Mouse (Mus musculus) heart, postnatal 10 days (tissue): ENCODE data around the gene Tmem203. TPM values are rescaled to one million over a fixed set of nuclear protein-coding genes. Genes with fewer than 3 reads are reported as not detected.

ENCODE experiments used
- DNase-seq, 2 experiments: peaks; one replicate each; pipeline ENCODE4 v3.0.0; 2021
- intact Hi-C: fragments of 180-260 bp; cut with DNase I; formaldehyde crosslinking; loops from one replicate; pipeline ENCODE4 v1.15.1; 2025
- total RNA-seq, 2 experiments: library from RNA; stranded (reverse); gene quantifications; 2 replicates each; pipeline ENCODE4 v1.2.3; 2021

The Tmem203 gene
- total RNA-seq, 2 experiments from 2014 or later, result 16.4 to 18.2 TPM

- intact Hi-C loops, result no loop called here
- DNase-seq, result no peak
Observed at GRCm38 (mm10) chr2:25288734-25289345, 33.6 kb downstream of the Tmem203 start.

- peak; percentile 59 to 65 for DNase-seq
- intact Hi-C loops, result no loop called here
Observed at GRCm38 (mm10) chr2:25289651-25290050, 34.4 kb downstream of the Tmem203 start, which contains the start of gene Lrrc26. Gene Lrrc26 (plus strand): TSS chr2:25289915.

- intact Hi-C loops, result no loop called here
- DNase-seq, result peak; percentile 31 to 41
Observed at GRCm38 (mm10) chr2:25290101-25290815, 35.0 kb downstream of the Tmem203 start.

GRCm38 (mm10) chr2:25290816-25291130, 35.5 kb downstream of the Tmem203 start:
- intact Hi-C loops, result no loop called here
- DNase-seq, result peak; percentile 18 to 30

GRCm38 (mm10) chr2:25291184-25292053, 36.2 kb downstream of the Tmem203 start:
- DNase-seq, result peak in 1 of 2 experiments; percentile 24

GRCm38 (mm10) chr2:25292054-25292544, 36.9 kb downstream of the Tmem203 start:
- intact Hi-C loops, result loop anchor here (2.0 kb wide), 1 partner anchor 63 kb away; no protein-coding TSS in a partner anchor
- peak; percentile 25 to 36 for DNase-seq

More at GRCm38 (mm10) chr2:25291184-25292053, 36.2 kb downstream of the Tmem203 start:
- intact Hi-C loops, result loop anchor here (2.0 kb wide), 1 partner anchor 63 kb away; no protein-coding TSS in a partner anchor

GRCm38 (mm10) chr2:25292856-25293255, 37.6 kb downstream of the Tmem203 start:
- DNase-seq, result peak; percentile 74 to 90
- intact Hi-C loops, result loop anchor here (2.0 kb wide), 1 partner anchor 64 kb away; no protein-coding TSS in a partner anchor

- intact Hi-C loops, result loop anchor here (2.0 kb wide), 1 partner anchor 65 kb away; no protein-coding TSS in a partner anchor
- no peak for DNase-seq
Observed at GRCm38 (mm10) chr2:25293706-25294105, 38.5 kb downstream of the Tmem203 start.

GRCm38 (mm10) chr2:25297093-25297492, 41.9 kb downstream of the Tmem203 start:
- intact Hi-C loops, result no loop called here
- no peak for DNase-seq

- DNase-seq, result no peak
- intact Hi-C loops, result no loop called here
Observed at GRCm38 (mm10) chr2:25298046-25298445, 42.8 kb downstream of the Tmem203 start.

- no peak for DNase-seq
- intact Hi-C loops, result no loop called here
Observed at GRCm38 (mm10) chr2:25303452-25303851, 48.2 kb downstream of the Tmem203 start.

- DNase-seq, result no peak
- intact Hi-C loops, result no loop called here
Observed at GRCm38 (mm10) chr2:25303931-25304656, 48.9 kb downstream of the Tmem203 start.

GRCm38 (mm10) chr2:25304657-25305541, 49.7 kb downstream of the Tmem203 start:
- DNase-seq, result no peak
- intact Hi-C loops, result no loop called here

Other genes starting within 250 kb of the Tmem203 start
- gene Nsmf, start 201.1 kb upstream of the Tmem203 start, total RNA-seq, result 10 to 100 TPM; 37.5 to 39.1 TPM
- gene Entpd8, start 175.1 kb upstream of the Tmem203 start, total RNA-seq, result not detected
- not detected for gene Noxa1, start 160.3 kb upstream of the Tmem203 start, total RNA-seq
- gene Nrarp, start 74.7 kb upstream of the Tmem203 start, total RNA-seq, result 10 to 100 TPM; 23.9 to 25.1 TPM
- gene Tor4a, start 58.6 kb upstream of the Tmem203 start, total RNA-seq, result 1 to 10 TPM; 5.6 to 6.5 TPM
- gene Nelfb, start 44.0 kb upstream of the Tmem203 start, total RNA-seq, result 10 to 100 TPM; 40.7 to 46.0 TPM
- gene Stpg3, start 40.8 kb upstream of the Tmem203 start, total RNA-seq, result not detected
- gene Fam166a, start 36.7 kb upstream of the Tmem203 start, total RNA-seq, result not detected
- gene Tubb4b, start 30.7 kb upstream of the Tmem203 start, total RNA-seq, result 100 to 1,000 TPM; 258 to 286 TPM
- gene Slc34a3, start 21.1 kb upstream of the Tmem203 start, total RNA-seq, result not detected
- gene Rnf224, start 18.7 kb upstream of the Tmem203 start, total RNA-seq, result not detected
- 1 to 10 TPM; 1.3 TPM for gene Rnf208, start 13.2 kb upstream of the Tmem203 start, total RNA-seq
- not detected for gene Cysrt1, start 13.0 kb upstream of the Tmem203 start, total RNA-seq
- 1 to 10 TPM; 1.4 to 1.7 TPM for gene AL732309.1, start 8.6 kb upstream of the Tmem203 start, total RNA-seq
- 1 to 10 TPM; 5.0 to 7.5 TPM for gene Tprn, start 7.2 kb downstream of the Tmem203 start, total RNA-seq
- 10 to 100 TPM; 49.4 to 55.2 TPM for gene Ssna1, start 17.0 kb downstream of the Tmem203 start, total RNA-seq
- 10 to 100 TPM; 48.6 to 54.0 TPM for gene Anapc2, start 17.0 kb downstream of the Tmem203 start, total RNA-seq
- not detected for gene Tmem210, start 32.7 kb downstream of the Tmem203 start, total RNA-seq
- gene Lrrc26, start 34.5 kb downstream of the Tmem203 start, total RNA-seq, result not detected
- not detected for gene Grin1, start 63.7 kb downstream of the Tmem203 start, total RNA-seq
- gene Man1b1, start 76.9 kb downstream of the Tmem203 start, total RNA-seq, result 10 to 100 TPM; 28.2 TPM
- gene Dpp7, start 100.9 kb downstream of the Tmem203 start, total RNA-seq, result 1 to 10 TPM; 3.6 to 3.8 TPM
- gene Uap1l1, start 110.2 kb downstream of the Tmem203 start, total RNA-seq, result 1 to 10 TPM; 7.1 to 9.4 TPM
- 1 to 10 TPM; 2.8 to 4.7 TPM for gene Sapcd2, start 116.9 kb downstream of the Tmem203 start, total RNA-seq
- 10 to 100 TPM; 14.9 to 17.2 TPM for gene Entpd2, start 140.4 kb downstream of the Tmem203 start, total RNA-seq
- 10 to 100 TPM; 37.9 to 39.7 TPM for gene Npdc1, start 143.9 kb downstream of the Tmem203 start, total RNA-seq
- under 1 TPM in 1 of 2 experiments, not detected in 1; 0.12 TPM for gene Fut7, start 167.8 kb downstream of the Tmem203 start, total RNA-seq
- gene Abca2, start 173.3 kb downstream of the Tmem203 start, total RNA-seq, result 10 to 100 TPM; 21.2 to 21.9 TPM
- gene Clic3, start 201.4 kb downstream of the Tmem203 start, total RNA-seq, result 1 to 10 TPM; 3.3 to 3.7 TPM
- 10 to 100 TPM; 33.3 to 39.5 TPM for gene Paxx, start 205.7 kb downstream of the Tmem203 start, total RNA-seq
- 100 to 1,000 TPM in 1 of 2 experiments, 10 to 100 TPM in 1; 75.1 to 110 TPM for gene Ptgds, start 214.6 kb downstream of the Tmem203 start, total RNA-seq
- gene Lcn12, start 238.5 kb downstream of the Tmem203 start, total RNA-seq, result not detected
- gene Fbxw5, start 245.3 kb downstream of the Tmem203 start, total RNA-seq, result 10 to 100 TPM; 93.1 to 93.4 TPM
- gene C8g, start 246.3 kb downstream of the Tmem203 start, total RNA-seq, result under 1 TPM; 0.52 to 0.53 TPM